Mouse (Mus musculus) layer of hippocampus, postnatal 14 days (tissue): ENCODE measurements around the gene Chac2. TPM values are rescaled to one million over a fixed set of nuclear protein-coding genes. Genes with fewer than 3 reads are reported as not detected.

Source experiments
- total RNA-seq, 2 experiments: library from RNA; stranded (reverse); gene quantifications; 2 replicates each; pipeline ENCODE4 v1.2.3; 2021

Chac2 gene
- total RNA-seq, 2 experiments from 2014 or later, result 14.8 to 17.5 TPM

Other genes starting within 250 kb of the Chac2 start
- gene Psme4, start 214.6 kb downstream of the Chac2 start, total RNA-seq, result 10 to 100 TPM; 50.9 to 52.3 TPM
- 1 to 10 TPM; 8.8 TPM for gene Gpr75, start 101.0 kb downstream of the Chac2 start, total RNA-seq
- gene Asb3, start 100.9 kb downstream of the Chac2 start, total RNA-seq, result 10 to 100 TPM; 15.2 to 17.9 TPM
- 10 to 100 TPM; 58.7 to 59.2 TPM for gene Erlec1, start 32.0 kb downstream of the Chac2 start, total RNA-seq
- gene Gm17332, start 196.1 kb upstream of the Chac2 start, total RNA-seq, result not detected